Mouse (Mus musculus) lung, adult 2 months (tissue): ENCODE results near the gene Ccdc120.

Experiments
- CTCF ChIP-seq: fragments of 200-500 bp; IDR thresholded peaks from 2 replicates; pipeline ENCODE4 v1.5.1; 2011; ENCODE audit warnings: mild to moderate bottlenecking, low read length, control low read depth; ENCODE audit not compliant: insufficient read depth
- POLR2A ChIP-seq: fragments of 200-500 bp; IDR thresholded peaks from 2 replicates; pipeline ENCODE4 v1.6.1; 2011; ENCODE audit warnings: low read depth, mild to moderate bottlenecking, control low read depth, low read length, borderline replicate concordance; ENCODE audit errors: extremely low read depth

- TF ChIP-seq CTCF (no peak), POLR2A (no peak)
Observed at GRCm38 (mm10) chrX:7696520-7696919, 54.2 kb downstream of the Ccdc120 start.
